Mouse (Mus musculus) embryonic facial prominence, embryonic 13.5 days (tissue): Measurements from ENCODE around the gene Cdkal1. TPM values are rescaled to one million over a fixed set of nuclear protein-coding genes. Genes with fewer than 3 reads are reported as not detected.

Experiments
- ATAC-seq: fragments of 200-750 bp; cut with Nextera tagmentation; 2 replicates; pipeline ENCODE4 v1.8.0; 2017; ENCODE audit warnings: low read depth; ENCODE audit not compliant: insufficient number of reproducible peaks, insufficient read depth, low FRiP score, low TSS enrichment
- H3K27ac ChIP-seq: fragments of 300-500 bp; sonication (generic); 2 replicates; pipeline ENCODE4 v1.5.1; 2015; ENCODE audit warnings: moderate library complexity, mild to moderate bottlenecking, inconsistent platforms
- H3K27me3 ChIP-seq: fragments of 300-500 bp; sonication (generic); 2 replicates; pipeline ENCODE4 v1.6.1; 2015; ENCODE audit warnings: mild to moderate bottlenecking, inconsistent platforms
- H3K36me3 ChIP-seq: fragments of 300-500 bp; sonication (generic); 2 replicates; pipeline ENCODE4 v1.6.1; 2015; ENCODE audit warnings: mild to moderate bottlenecking, inconsistent platforms
- H3K4me1 ChIP-seq: fragments of 300-500 bp; sonication (generic); 2 replicates; pipeline ENCODE4 v1.6.1; 2015; ENCODE audit warnings: inconsistent platforms
- H3K4me2 ChIP-seq: fragments of 300-500 bp; sonication (generic); 2 replicates; pipeline ENCODE4 v1.6.1; 2015; ENCODE audit warnings: moderate library complexity, mild to moderate bottlenecking, inconsistent platforms
- H3K4me3 ChIP-seq: fragments of 300-500 bp; sonication (generic); 2 replicates; pipeline ENCODE4 v1.5.1; 2015; ENCODE audit warnings: mild to moderate bottlenecking, inconsistent platforms
- H3K9ac ChIP-seq: fragments of 300-500 bp; sonication (generic); 2 replicates; pipeline ENCODE4 v1.6.1; 2015; ENCODE audit warnings: mild to moderate bottlenecking, inconsistent platforms
- H3K9me3 ChIP-seq: fragments of 300-500 bp; sonication (generic); 2 replicates; pipeline ENCODE4 v1.6.1; 2016; ENCODE audit warnings: inconsistent platforms
- WGBS: fragments of 180-500 bp; shearing (Covaris S2); methylation state at CpG from one replicate; pipeline ENCODE4 v1.1.7; 2015; ENCODE audit warnings: mixed read lengths; 5-methylcytosine and 5-hydroxymethylcytosine counted together
- polyA plus RNA-seq: library from polyadenylated mRNA; unstranded; fragments of >200 nt; fragmentation: Nextera tagmentation; extraction: Ambion mirVana; gene quantifications from 2 replicates; pipeline ENCODE4 v1.2.1, GENCODE M21; 2015

Gene Cdkal1
- polyA plus RNA-seq, 1 experiment from 2014 or later = 34.0 TPM

GRCm38 (mm10) chr13:29161436-29161835, 694.0 kb downstream of the Cdkal1 start:
- H3K9me3 ChIP-seq = no peaks in the 10 kb centered on the region
- no peak for ATAC-seq
- 81% methylated on average over 3 of the region's 3 CpGs for WGBS

DNA sequence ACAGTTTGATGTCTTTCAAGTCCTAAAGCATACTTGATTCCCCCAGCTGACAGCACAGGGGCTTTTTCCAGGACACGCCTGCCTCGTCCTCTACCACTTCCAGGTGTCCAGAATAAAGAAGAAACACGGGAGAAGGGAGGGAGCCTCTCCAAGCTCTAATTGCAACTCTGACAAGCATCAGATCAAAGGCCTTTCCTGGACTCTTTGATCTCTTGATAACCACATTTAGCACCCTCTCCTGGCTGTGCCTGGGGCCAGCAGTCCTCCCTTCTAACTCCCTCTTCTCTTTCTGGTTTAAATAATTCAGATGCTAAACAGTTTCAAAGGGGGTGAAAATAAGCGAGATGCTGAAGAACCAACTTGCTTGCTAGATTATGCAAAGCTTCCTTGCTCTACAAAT, 698.8 kb downstream of the Cdkal1 start:
- Histone ChIP-seq H3K4me1 (no peaks in the 10 kb centered on the region), H3K9ac (no peak overlapping the region), H3K9me3 (no peaks in the 10 kb centered on the region), H3K4me2 (no peak overlapping the region), H3K4me3 (no peak overlapping the region), H3K36me3 (no peaks in the 10 kb centered on the region), H3K27me3 (no peaks in the 10 kb centered on the region), H3K27ac (no peak overlapping the region)
- 16% methylated on average over 4 of the region's 4 CpGs for WGBS
- no peak for ATAC-seq

More at GRCm38 (mm10) chr13:29161436-29161835, 694.0 kb downstream of the Cdkal1 start:
- H3K27ac ChIP-seq = no peak overlapping the region
- H3K36me3 ChIP-seq = no peaks in the 10 kb centered on the region
- H3K27me3 ChIP-seq = no peaks in the 10 kb centered on the region
- no peak overlapping the region for H3K9ac ChIP-seq
- H3K4me1 ChIP-seq = peaks cover 18% of the 10 kb centered on the region
- H3K4me3 ChIP-seq = no peak overlapping the region
- no peak overlapping the region for H3K4me2 ChIP-seq

DNA sequence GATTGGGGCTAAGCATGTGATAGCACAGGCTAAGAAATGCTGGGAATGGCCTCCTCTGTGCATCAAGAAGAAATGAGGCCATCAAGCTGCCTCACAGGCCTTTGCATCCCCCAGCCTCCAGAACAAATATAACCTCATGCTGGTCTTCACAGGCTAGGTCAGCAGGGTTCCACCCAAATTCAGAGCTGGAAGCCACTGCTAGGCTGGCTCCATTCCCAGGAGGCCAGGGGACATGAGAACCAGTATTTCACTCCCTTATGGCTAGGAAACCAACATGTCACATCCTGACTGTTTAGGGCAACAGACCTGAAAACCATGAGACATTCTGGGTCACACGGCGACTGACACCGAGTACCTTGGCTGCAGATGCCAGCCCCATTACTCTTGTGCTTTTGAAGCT, 700.2 kb downstream of the Cdkal1 start:
- H3K9ac ChIP-seq = no peak overlapping the region
- H3K36me3 ChIP-seq = no peaks in the 10 kb centered on the region
- no peaks in the 10 kb centered on the region for H3K27me3 ChIP-seq
- H3K27ac ChIP-seq = no peak overlapping the region
- H3K9me3 ChIP-seq = no peaks in the 10 kb centered on the region
- ATAC-seq = no peak
- WGBS = 81% methylated on average over 3 of the region's 3 CpGs
- H3K4me3 ChIP-seq = no peak overlapping the region
- no peak overlapping the region for H3K4me2 ChIP-seq
- H3K4me1 ChIP-seq = no peaks in the 10 kb centered on the region

DNA sequence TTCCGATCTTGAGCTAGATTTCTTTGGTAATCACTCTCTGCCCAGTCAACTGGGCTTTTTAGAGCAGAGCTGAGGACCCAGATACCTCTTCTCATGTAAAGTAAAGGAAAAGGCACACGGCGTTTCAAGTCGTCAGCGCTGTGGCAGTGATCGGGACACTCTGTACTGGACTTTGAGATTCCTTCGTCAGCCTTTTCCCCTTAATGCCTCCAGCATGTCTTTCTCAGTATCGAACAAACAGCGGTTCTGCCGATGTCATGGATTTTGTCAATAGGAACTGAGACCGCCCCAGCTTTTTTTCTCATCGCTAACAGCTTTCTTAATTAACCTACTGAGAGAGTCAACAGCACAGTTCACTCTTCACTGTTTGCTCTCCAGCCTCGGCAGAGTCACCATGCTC, 705.4 kb downstream of the Cdkal1 start:
- Histone ChIP-seq H3K4me2 (no peak overlapping the region), H3K4me1 (no peaks in the 10 kb centered on the region), H3K9ac (no peak overlapping the region), H3K27ac (no peak overlapping the region), H3K36me3 (no peaks in the 10 kb centered on the region), H3K27me3 (no peaks in the 10 kb centered on the region), H3K9me3 (no peaks in the 10 kb centered on the region), H3K4me3 (no peak overlapping the region)
- WGBS = 74% methylated on average over 13 of the region's 13 CpGs
- ATAC-seq = no peak

DNA sequence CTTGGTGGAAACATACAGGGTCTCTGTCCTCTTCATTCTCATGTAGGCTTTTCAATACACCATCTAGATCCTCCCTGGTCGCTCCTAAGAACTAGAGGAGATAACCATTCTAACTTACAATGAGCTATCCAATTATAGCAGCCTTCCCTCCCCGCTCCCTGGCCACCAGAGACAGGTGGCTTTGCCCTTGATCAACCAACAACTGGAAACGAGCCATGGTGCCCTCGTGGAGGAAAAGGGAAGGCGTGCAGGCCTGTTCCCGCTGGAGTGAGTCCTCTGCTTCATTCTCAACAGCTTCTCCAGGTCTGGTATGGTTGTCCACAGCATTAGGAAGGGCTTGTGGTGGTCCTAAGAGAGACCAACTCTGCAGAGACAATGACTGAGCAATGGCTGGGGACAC, 706.1 kb downstream of the Cdkal1 start:
- no peaks in the 10 kb centered on the region for H3K36me3 ChIP-seq
- H3K4me3 ChIP-seq = no peak overlapping the region
- no peak overlapping the region for H3K4me2 ChIP-seq
- 89% methylated on average over 6 of the region's 6 CpGs for WGBS
- no peaks in the 10 kb centered on the region for H3K4me1 ChIP-seq
- H3K27me3 ChIP-seq = no peaks in the 10 kb centered on the region
- ATAC-seq = no peak
- no peak overlapping the region for H3K9ac ChIP-seq
- no peaks in the 10 kb centered on the region for H3K9me3 ChIP-seq
- H3K27ac ChIP-seq = no peak overlapping the region

DNA sequence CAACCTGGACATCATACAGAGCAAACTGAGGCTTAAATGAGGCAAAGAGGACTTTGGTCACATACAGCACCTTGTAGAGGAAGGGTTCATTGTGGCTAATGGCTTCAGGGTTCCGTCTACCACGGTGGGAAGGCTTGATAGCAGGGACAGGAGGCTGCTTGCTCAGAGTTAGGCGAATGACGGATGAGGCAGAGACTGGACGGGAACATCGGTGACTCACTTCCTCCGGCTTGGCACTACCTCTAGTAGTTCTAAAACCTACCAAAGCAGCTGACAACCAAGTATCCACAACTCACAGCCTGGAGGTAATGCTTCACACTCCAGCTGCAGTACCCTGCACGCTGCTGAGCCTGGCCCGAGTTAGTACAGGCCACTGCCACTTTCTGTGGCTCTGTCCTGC, 706.9 kb downstream of the Cdkal1 start:
- Histone ChIP-seq H3K9ac (no peak overlapping the region), H3K36me3 (no peaks in the 10 kb centered on the region), H3K4me2 (no peak overlapping the region), H3K4me1 (no peaks in the 10 kb centered on the region), H3K27me3 (no peaks in the 10 kb centered on the region), H3K4me3 (no peak overlapping the region), H3K9me3 (no peaks in the 10 kb centered on the region), H3K27ac (no peak overlapping the region)
- 90% methylated on average over 9 of the region's 9 CpGs for WGBS
- no peak for ATAC-seq

Other genes starting within 250 kb of the Cdkal1 start
- 12.5 and 13.1 TPM in 2 replicates for gene E2f3, start 130.4 kb upstream of the Cdkal1 start, polyA plus RNA-seq